Mouse (Mus musculus): Measurements from ENCODE around the gene Plce1.

The Plce1 gene

DNA sequence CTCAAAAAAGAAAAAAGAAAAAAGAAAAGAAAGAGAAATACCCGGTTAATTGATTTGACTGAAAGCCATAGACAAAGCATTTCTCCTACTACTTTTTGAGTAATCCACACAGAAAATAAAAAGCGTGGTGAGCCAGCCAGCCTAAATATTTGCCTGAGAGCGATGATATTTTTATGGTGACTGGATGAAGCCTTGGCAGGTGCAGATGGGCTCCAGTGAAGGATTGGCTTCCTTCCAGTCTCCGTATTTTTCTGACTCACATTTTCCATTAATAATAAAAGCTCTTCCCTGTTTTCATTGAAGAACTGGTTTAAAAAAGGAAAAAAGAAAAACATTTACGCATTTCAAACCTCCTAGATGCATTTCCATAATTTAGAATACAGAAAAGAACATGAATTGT lies 243.1 kb downstream of the Plce1 start:
- DNase-seq (ENCODE audit: inconsistent ontology term), result peak; percentile 62

DNA sequence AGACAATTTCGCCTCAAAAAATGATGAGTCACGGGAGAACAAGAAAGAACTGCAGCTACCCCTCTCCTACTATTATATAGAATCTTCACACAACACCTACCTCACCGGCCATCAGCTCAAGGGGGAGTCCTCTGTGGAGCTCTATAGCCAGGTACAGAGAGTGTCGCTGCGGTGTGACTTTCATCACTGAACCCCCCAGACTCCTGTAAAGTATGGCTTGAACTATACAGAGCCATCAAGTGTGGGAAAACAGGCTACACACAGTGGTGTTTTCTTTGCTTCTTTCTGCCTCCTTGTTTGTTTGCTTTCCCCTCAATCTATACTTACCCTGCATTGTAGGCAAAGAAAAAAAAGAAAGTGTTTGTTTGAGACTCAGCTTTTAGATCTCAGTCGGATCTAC lies 247.9 kb downstream of the Plce1 start:
- DNase-seq (ENCODE audit: inconsistent ontology term), result no peak

DNA sequence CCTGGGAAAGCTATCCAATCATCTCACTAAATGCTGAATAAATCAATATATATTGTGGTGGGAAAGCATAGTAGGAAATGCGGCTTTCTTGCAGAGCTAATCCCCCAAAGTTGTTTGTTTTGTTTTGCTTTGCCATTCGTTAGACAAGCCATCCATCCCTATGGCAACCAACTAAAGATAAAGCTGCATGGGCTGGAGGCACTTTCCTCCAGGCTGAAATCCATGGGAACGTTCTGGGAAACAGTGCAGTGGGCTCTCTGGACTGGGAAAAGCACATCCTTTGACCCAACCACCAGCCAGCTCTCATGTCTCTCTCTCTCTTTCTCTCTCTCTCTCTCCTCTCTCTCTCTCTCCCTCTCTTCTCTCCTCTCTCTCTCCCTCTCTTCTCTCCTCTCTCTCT lies 248.4 kb downstream of the Plce1 start:
- DNase-seq (ENCODE audit: inconsistent ontology term), result no peak

DNA sequence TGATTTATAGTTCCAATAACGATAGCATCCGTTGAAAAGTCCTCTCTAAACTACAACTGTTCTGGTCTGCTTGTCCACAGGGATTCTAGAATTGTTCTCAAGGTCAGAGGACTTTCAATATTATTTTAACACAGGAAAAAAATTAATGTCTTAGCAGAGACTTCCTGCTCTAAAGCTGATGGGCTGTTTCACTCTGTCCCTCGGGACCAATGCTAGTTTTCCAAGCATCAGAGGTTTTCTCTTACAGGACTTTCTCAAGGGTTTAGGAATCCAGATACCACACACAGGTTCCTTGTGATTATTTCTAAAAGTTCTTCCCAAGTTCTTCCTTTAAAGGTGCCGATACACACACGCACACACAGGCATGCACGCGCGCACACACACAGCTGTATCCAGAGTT lies 263.6 kb downstream of the Plce1 start:
- DNase-seq (ENCODE audit: inconsistent ontology term), result no peak

GRCm38 (mm10) chr19:38745810-38746491 lies 265.0 kb downstream of the Plce1 start:
- DNase-seq (ENCODE audit: inconsistent ontology term), result peak; percentile 29

DNA sequence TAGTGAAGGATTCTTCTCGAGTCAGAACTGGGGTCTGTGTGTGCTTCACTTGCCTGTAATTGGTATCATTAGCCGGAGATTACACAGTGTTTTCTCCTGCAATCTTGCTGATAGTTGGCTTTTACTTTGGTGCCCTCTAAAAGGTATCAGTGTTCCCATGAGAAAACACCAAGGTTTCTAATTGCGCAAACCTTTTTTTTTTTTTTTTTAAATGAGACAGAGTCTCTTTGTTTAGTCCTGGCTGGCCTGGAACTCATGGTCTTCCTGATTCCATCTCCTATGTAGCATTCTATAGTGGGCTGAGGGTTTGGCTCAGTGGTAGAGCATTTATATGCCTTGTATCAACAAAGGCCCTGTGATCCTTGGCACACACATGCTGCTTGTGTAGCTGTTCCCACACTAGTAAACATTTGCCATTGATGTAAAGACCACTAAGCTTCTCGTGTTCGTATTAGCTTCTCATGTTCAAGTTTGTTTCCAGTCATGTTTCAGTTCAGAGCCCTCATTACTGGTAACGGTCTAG lies 265.6 kb downstream of the Plce1 start:
- DNase-seq (ENCODE audit: inconsistent ontology term), result no peak

DNA sequence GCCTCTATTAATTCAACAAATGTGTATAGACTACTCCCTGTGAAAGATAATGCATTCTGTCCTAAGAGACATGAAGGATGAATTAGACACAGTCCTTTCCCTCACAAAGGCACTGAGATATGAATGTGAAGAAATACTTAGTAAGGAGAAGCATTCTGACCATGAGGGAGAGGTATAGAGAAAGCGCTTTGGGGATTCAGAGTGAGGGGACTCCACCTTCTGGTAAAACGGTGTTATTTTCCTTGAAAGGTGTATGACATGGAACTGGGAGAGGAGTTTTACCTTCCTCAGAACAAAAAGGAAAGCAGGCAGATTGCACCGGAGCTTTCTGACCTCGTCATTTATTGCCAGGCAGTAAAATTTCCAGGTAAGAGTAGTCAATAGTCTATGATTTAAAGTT lies 269.3 kb downstream of the Plce1 start:
- no peak for DNase-seq (ENCODE audit: inconsistent ontology term)

DNA sequence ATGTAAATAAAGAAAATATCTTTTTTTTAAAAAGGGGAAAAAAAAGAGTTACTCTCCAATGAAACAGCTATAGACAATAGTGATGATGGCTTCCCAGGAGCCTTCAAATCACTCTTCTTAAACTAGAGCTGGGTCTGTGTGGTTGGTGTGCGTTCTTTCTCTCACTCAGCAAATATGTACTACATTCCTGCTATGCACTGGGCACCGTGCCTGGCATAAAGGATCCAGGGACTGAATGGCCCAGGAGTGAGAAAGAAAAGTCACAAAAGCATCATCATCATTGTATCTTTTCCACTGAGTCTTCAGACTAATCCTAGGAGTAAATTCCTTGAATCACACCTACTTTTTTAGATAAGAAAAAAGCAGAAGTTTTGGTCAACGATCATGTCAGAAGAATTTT lies 276.3 kb downstream of the Plce1 start:
- peak; percentile 79 for DNase-seq (ENCODE audit: inconsistent ontology term)

DNA sequence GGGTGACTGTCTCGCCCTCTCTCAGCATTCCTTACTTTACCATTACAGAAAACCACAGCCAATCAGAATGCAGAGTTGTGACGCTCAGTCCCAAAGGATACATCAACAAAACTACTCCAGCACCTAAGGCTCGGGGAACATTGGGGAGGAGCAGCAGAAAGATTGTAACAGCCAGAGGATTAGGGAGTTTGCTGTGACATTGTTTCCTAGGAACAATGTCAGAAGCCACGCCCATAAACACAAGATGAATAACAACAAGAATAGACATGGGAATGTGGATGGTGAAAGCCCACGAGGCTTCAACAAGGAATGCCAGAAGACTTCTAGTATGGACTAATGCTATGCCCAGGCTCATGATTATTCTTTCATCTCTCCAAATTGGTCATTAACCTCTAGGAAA lies 277.1 kb downstream of the Plce1 start:
- DNase-seq (ENCODE audit: inconsistent ontology term), result no peak

DNA sequence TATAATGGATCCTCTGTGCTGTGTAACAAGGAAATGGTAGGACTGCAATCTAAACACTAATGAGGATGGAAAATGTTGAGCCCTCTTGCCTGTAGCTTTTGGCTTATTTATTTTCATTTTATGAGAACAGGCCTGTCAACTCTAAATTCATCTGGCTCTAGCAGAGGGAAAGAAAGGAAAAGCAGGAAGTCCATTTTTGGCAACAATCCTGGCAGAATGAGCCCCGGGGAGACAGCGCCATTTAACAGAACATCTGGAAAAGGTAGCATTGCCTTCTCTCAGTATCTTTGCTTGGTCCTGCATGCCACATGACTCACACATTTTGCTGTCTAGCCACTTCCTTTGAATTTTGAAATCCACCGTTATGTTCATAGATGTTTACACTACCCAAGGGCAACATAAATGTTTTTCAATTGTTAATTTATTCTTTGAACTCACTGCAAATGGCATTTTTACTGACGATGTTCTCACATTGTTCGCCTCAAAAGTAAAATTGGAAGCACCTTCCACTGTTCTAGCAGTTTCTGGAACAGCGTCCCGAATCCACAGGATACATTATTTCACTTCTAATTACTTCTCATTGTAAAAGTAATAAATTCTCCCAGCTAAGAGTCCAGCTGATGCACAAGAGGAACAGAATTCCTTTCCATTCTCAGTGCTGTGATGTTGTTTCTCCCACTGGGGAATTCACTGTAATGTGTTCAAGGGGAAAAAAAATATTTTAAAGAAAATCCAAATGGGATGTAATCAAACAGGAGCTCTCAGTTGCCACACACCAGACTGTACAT lies 278.0 kb downstream of the Plce1 start:
- no peak for DNase-seq (ENCODE audit: inconsistent ontology term)

GRCm38 (mm10) chr19:38760441-38760840 lies 279.5 kb downstream of the Plce1 start:
- DNase-seq (ENCODE audit: inconsistent ontology term), result peak; percentile 33

- DNase-seq (ENCODE audit: inconsistent ontology term), result no peak
Observed at GRCm38 (mm10) chr19:38766306-38766705, 285.4 kb downstream of the Plce1 start.

- DNase-seq (ENCODE audit: inconsistent ontology term), result no peak
Observed at GRCm38 (mm10) chr19:38775548-38775947, 294.6 kb downstream of the Plce1 start.

- peak; percentile 89 for DNase-seq (ENCODE audit: inconsistent ontology term)
Observed at GRCm38 (mm10) chr19:38778805-38779204, 297.9 kb downstream of the Plce1 start.

GRCm38 (mm10) chr19:38783542-38783941 lies 302.6 kb downstream of the Plce1 start:
- DNase-seq (ENCODE audit: inconsistent ontology term), result no peak

DNA sequence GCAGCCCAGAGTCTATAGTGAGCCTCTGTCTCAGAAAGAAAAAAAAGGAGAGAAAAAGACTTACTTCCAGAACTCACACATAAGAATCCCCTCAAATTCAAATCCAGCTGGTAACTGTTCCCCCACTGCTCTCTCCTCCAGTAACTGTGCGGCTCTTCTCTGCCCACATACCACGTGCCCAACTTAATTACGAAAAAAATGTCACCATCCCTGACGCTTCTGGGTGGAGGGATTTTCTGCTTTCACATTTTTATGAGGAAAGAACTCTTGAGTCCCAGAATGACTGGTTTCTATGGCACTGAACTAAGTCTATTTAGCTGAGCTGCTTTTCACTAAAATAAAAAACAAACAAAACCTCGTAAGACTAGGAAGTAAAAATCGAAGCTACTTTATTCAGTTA lies 306.8 kb downstream of the Plce1 start:
- DNase-seq (ENCODE audit: inconsistent ontology term), result no peak

DNA sequence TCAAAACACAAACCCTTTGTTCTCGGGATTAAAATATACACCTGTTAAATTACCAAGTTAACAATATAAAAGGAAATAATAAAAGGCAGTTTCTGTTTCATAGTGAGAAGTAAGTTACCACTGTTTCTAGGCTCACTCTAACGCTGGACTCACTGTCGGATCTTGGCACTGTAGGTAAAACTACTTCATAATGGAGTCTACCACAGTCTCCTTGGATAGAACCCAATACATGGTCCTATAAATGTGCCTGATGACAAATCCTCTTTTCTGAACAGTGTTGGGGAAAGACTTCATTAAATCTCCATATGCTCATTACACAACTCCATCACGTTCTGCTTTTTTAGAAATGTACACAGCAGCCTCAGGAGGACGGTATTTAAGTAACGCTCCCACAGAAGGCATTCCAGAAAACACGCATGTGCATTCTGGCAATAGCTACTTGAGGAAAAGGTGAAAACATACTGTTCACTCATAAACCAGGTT lies 312.7 kb downstream of the Plce1 start:
- no peak for DNase-seq (ENCODE audit: inconsistent ontology term)

- DNase-seq (ENCODE audit: inconsistent ontology term), result no peak
Observed at GRCm38 (mm10) chr19:38796546-38796945, 315.6 kb downstream of the Plce1 start.

- no peak for DNase-seq (ENCODE audit: inconsistent ontology term)
Observed at GRCm38 (mm10) chr19:38798291-38798690, 317.4 kb downstream of the Plce1 start.

DNA sequence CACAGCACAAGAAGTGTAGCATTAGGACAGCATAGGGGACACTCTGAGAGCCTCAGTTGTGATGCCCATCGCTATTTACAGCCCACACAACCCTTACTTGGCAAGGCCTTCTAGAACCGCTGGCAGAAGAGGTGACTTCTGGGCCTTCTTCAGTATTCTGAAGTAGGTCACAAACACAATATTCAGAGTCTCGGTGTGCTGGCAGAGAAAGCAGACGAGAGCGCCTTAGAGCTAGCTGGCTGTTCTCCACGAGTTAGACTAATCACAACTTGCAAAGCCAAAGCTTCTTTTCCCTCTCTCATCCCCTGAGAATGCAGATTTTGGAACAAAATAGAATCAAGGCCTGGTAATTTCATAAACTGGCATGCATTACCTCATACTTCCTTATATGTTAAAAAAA lies 317.9 kb downstream of the Plce1 start:
- no peak for DNase-seq (ENCODE audit: inconsistent ontology term)

DNA sequence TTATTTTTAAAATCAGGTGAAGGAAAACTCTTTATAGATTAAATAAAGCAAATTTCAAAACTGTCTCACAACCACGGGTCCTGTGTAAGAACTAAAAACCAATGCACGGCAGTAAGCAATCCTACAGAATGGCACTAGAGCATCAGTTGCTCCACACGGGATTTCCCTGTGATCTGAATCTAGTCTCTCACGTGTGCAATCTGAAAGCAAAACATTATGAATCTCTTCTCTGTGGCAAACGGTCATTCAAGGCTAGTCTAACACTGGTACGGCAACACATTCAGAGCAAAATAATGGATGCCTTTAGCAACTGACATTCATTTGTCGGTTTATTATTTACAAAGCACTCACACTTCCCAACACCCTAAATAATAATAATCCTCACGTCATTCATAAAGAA lies 337.3 kb downstream of the Plce1 start:
- DNase-seq (ENCODE audit: inconsistent ontology term), result no peak

- DNase-seq (ENCODE audit: inconsistent ontology term), result peak; percentile 96
Observed at GRCm38 (mm10) chr19:38818766-38819426, 338.0 kb downstream of the Plce1 start, which contains the start of gene Noc3l. Gene Noc3l (minus strand): TSS chr19:38819237.

All from Muller cell, postnatal 12 days (primary cell).